Mouse (Mus musculus) limb, embryonic 11.5 days (tissue): ENCODE measurements around the gene Asap2. TPM values are rescaled to one million over a fixed set of nuclear protein-coding genes. Genes with fewer than 3 reads are reported as not detected.
"Not testable (repeated sequence)": the region's sequence is repeated elsewhere in the genome, so short reads cannot be mapped to it uniquely, and the experiment has no call there.

Source experiments
- ATAC-seq: fragments of 200-750 bp; cut with Nextera tagmentation; 2 replicates; pipeline ENCODE4 v1.8.0; 2017; ENCODE audit warnings: low read depth; ENCODE audit not compliant: insufficient number of reproducible peaks, low FRiP score, low TSS enrichment
- DNase-seq: peaks from one replicate; pipeline ENCODE4 v3.0.0-alpha.2; 2015; ENCODE audit warnings: low spot score
- H3K27ac ChIP-seq: fragments of 300-500 bp; sonication (generic); replicated peaks from 2 replicates; pipeline ENCODE4 v1.5.1; 2014; ENCODE audit warnings: low read depth, mild to moderate bottlenecking, low read length
- H3K27me3 ChIP-seq: fragments of 300-500 bp; sonication (generic); 2 replicates; pipeline ENCODE4 v1.6.1; 2014; ENCODE audit warnings: mild to moderate bottlenecking, low read length, mixed read lengths; ENCODE audit not compliant: control insufficient read depth, insufficient read depth
- H3K36me3 ChIP-seq: fragments of 300-500 bp; sonication (generic); 2 replicates; pipeline ENCODE4 v1.6.1; 2014; ENCODE audit warnings: mild to moderate bottlenecking, low read length, moderate library complexity, mixed read lengths; ENCODE audit not compliant: control insufficient read depth, insufficient read depth
- H3K4me1 ChIP-seq: fragments of 300-500 bp; sonication (generic); 2 replicates; pipeline ENCODE4 v1.6.1; 2014; ENCODE audit warnings: low read length, mixed read lengths; ENCODE audit not compliant: control insufficient read depth, insufficient read depth
- H3K4me2 ChIP-seq: fragments of 300-500 bp; sonication (generic); 2 replicates; pipeline ENCODE4 v1.6.1; 2014; ENCODE audit warnings: low read depth, mild to moderate bottlenecking, moderate library complexity; ENCODE audit not compliant: severe bottlenecking
- H3K4me3 ChIP-seq: fragments of 300-500 bp; sonication (generic); 2 replicates; pipeline ENCODE4 v1.5.1; 2014; ENCODE audit warnings: low read depth, low read length
- H3K9ac ChIP-seq: fragments of 300-500 bp; sonication (generic); 2 replicates; pipeline ENCODE4 v1.6.1; 2014; ENCODE audit warnings: mild to moderate bottlenecking, low read length
- H3K9me3 ChIP-seq: fragments of 300-500 bp; sonication (generic); 2 replicates; pipeline ENCODE4 v1.6.1; 2016; ENCODE audit warnings: low read length; ENCODE audit not compliant: control insufficient read depth
- WGBS: fragments of 180-500 bp; shearing (Covaris S2); extraction: QIAGEN DNeasy Blood & Tissue Kit; methylation state at CpG from one replicate; pipeline ENCODE4 v1.1.7; 2014; 5-methylcytosine and 5-hydroxymethylcytosine counted together
- polyA plus RNA-seq: library from polyadenylated mRNA; unstranded; fragments of >200 nt; fragmentation: Nextera tagmentation; extraction: Ambion mirVana; gene quantifications from 2 replicates; pipeline ENCODE4 v1.2.1, GENCODE M21; 2014

The Asap2 gene
- polyA plus RNA-seq, 1 experiment from 2014 or later: 19.0 TPM

GRCm38 (mm10) chr12:21097806-21098325 is 107.6 kb downstream of the Asap2 start:
- not testable (repeated sequence) for H3K27me3 ChIP-seq, H3K4me1 ChIP-seq, H3K4me2 ChIP-seq, H3K36me3 ChIP-seq, ATAC-seq, H3K27ac ChIP-seq, H3K9ac ChIP-seq, H3K4me3 ChIP-seq, H3K9me3 ChIP-seq, DNase-seq
- WGBS: 53% methylated on average over 3 of the region's 3 CpGs

- H3K27ac ChIP-seq, H3K4me1 ChIP-seq, H3K36me3 ChIP-seq, DNase-seq, H3K27me3 ChIP-seq, H3K9me3 ChIP-seq: not testable (repeated sequence)
- peak; percentile 65 for ATAC-seq
- H3K9ac ChIP-seq: peak overlapping the region; percentile 93
- peak overlapping the region; percentile 75 for H3K4me3 ChIP-seq
- WGBS: 3% methylated on average over 8 of the region's 8 CpGs
- H3K4me2 ChIP-seq: peak overlapping the region; percentile 54
These were observed 120.8 kb downstream of the Asap2 start for GRCm38 (mm10) chr12:21111116-21111475.

DNA sequence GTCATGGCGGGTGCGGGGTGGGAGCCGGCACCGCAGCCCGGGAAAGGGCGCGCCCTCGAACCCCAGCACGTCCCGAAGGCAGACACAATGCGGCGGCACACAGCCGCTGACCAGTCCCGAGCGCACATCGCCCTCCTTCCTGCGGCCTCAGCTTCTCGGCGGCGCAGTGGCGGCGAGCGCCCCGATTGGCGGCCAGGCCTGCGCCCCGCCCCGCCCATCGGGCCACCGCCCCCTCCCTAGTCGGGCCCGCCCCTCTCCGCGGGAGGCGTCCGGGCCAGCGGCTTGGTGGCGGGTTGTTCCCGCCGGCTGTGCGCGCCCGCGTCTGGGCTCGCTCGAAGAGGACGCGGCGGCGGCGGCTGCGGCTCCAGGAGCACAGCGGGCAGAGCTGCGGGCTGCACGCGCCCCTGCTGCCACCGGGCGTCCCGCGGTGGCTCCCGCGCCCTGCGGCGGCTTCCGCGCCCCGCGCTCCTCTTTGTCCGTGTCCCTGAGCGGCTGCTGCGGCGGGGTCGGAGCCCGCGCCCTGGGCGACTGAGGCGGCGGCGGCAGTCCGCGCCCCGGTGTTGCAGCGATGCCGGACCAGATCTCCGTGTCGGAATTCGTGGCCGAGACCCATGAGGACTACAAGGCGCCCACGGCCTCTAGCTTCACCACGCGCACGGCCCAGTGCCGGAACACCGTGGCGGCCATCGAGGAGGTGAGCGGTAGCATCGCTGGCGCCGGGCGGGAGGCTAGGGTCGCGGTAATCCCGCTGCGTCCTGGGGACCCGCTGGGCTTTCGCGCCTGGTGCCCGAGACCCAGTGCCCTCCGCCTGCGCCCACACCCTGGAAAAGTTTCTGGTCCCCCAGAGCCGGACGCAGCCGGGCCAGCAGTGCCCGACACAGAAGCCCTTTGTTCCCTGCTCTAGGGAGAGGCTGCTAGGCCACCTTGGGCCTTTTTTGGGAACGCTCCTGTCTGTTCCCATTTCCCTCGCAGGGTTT is 121.5 kb downstream of the Asap2 start:
- H3K4me3 ChIP-seq: peak overlapping the region; percentile 75
- under 1% methylated on average over 106 of the region's 118 CpGs for WGBS

DNA sequence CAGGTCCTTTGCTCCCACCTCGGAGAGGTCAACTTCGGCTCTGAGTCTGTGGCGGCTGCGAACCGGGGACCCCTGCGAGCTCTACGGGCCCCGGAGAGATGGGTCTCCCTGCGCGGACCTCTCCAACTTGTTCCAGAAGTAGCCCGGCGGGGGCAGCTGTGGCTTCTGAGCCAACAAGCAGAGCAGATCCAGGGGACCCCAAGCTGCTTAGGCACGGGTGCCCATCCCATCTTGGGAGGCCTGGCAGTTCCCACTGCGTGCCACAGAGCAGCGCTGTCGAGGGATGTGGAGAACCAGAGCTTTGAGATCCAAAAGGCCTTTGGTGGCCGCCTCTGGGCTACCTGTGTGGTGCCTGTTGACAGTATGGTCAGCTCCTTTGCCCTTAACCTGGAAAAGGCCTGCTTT is 122.2 kb downstream of the Asap2 start:
- Histone ChIP-seq H3K4me1 (no peaks in the 10 kb centered on the region), H3K27ac (peak overlapping the region; percentile 70; the same call in 1 of the 2 replicates), H3K36me3 (no peaks in the 10 kb centered on the region), H3K27me3 (no peaks in the 10 kb centered on the region), H3K4me2 (peak overlapping the region; percentile 54), H3K4me3 (peak overlapping the region; percentile 75), H3K9me3 (no peaks in the 10 kb centered on the region), H3K9ac (peak overlapping the region; percentile 93)
- DNase-seq: peak; percentile 81
- 0% methylated on average over 17 of the region's 17 CpGs for WGBS
- ATAC-seq: no peak

More for the DNA sequence above, 121.5 kb downstream of the Asap2 start:
- Histone ChIP-seq H3K27me3 (no peaks in the 10 kb centered on the region), H3K9me3 (no peaks in the 10 kb centered on the region), H3K27ac (peak overlapping the region; percentile 70), H3K4me1 (no peaks in the 10 kb centered on the region), H3K36me3 (no peaks in the 10 kb centered on the region), H3K9ac (peak overlapping the region; percentile 93), H3K4me2 (peak overlapping the region; percentile 54)
- ATAC-seq: peak; percentile 100
- peak; percentile 90 for DNase-seq

- Histone ChIP-seq H3K36me3 (no peaks in the 10 kb centered on the region), H3K4me1 (no peaks in the 10 kb centered on the region), H3K4me2 (no peak overlapping the region), H3K9ac (no peak overlapping the region), H3K4me3 (no peak overlapping the region), H3K27me3 (no peaks in the 10 kb centered on the region), H3K9me3 (no peaks in the 10 kb centered on the region), H3K27ac (no peak overlapping the region)
- WGBS: 70% methylated on average over 3 of the region's 3 CpGs
- no peak for DNase-seq
- ATAC-seq: no peak
These were observed 129.2 kb downstream of the Asap2 start for GRCm38 (mm10) chr12:21119446-21119845.

DNA sequence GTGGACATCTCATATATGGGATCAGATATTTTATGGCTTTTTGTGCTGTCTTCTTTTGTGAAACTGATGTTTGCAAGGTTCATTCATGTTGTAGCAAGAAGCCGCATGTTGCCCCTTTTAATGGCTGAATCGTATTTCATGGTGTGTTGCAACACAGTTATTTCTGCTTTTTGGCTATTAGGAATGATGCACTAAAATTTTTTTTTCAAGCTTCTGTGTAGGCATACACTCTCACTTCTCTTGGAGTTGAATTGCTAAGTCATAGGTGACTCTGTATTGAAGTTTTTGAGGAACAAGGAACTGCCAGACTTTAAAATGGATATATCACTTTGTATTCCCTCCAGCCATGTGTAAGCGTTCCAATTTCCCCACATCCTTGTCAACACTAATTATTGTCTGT is 132.6 kb downstream of the Asap2 start:
- H3K4me2 ChIP-seq: no peak overlapping the region
- ATAC-seq (no peak), DNase-seq (no peak)
- H3K9me3 ChIP-seq: no peaks in the 10 kb centered on the region
- H3K36me3 ChIP-seq: no peaks in the 10 kb centered on the region
- 84% methylated on average over 3 of the region's 3 CpGs for WGBS
- no peak overlapping the region for H3K4me3 ChIP-seq
- H3K27me3 ChIP-seq: no peaks in the 10 kb centered on the region
- H3K4me1 ChIP-seq: peaks cover 13% of the 10 kb centered on the region
- no peak overlapping the region for H3K9ac ChIP-seq
- no peak overlapping the region for H3K27ac ChIP-seq

DNA sequence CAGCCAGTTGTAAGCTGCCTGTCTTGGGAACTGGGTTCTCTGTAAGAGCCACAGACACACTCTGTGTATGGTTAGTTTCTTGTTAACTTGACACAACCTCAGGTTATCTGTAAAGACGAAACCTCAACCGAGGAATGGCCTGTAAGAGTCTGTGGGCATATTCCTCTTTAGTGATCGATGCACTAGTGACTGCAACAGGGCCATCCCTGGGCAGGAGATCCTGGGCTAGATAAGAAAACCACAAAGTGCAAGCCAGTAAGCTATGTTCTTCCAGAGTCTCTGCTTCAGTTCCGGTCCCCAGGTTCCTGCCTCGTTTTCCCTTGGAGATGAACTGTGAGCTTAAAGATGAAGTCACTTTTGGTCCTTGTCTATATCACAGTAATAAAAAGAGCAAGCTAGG is 133.4 kb downstream of the Asap2 start:
- Histone ChIP-seq H3K4me2 (no peak overlapping the region), H3K27ac (no peak overlapping the region), H3K4me1 (peaks cover 13% of the 10 kb centered on the region), H3K4me3 (no peak overlapping the region), H3K9ac (no peak overlapping the region), H3K36me3 (no peaks in the 10 kb centered on the region), H3K9me3 (no peaks in the 10 kb centered on the region), H3K27me3 (no peaks in the 10 kb centered on the region)
- ATAC-seq (no peak), DNase-seq (no peak)
- 86% methylated on average over 5 of the region's 5 CpGs for WGBS

DNA sequence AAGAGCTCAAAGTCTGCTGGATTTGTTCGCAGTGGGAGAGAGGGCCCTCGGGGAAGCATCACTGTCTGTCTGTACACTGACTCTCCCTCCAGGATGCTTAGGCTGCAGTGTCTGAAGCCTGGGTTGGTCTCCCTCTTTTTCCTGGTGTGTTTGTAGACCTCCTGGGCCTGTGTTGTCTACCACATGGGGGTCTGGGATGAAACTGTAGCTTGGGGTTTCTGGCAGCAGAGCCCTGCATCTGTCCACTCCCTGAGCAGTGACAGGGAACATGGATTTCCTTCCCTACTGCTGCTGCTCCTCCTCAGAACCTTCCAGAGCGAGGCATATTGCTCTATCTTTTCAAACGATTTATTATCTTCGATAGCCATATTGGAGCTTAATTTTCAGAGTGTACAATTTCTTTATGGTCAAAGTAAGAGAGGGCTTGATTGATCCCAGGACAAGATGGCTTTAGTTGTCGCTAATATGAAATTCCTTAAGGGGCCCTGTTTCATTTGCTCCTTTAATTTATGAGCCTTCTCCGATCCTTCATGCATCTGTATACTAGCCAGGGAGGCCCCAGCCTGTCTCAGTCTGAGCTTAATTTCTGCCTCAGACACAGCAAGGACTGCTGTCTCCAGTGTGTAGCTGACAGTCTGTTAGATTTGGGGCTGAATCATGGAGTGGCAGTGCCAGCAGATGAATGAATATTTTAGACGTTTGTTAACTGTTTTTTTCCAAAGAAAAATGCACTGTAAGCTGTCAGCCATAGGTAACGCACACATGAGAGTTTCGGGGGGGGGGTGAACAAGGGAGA is 135.6 kb downstream of the Asap2 start:
- Histone ChIP-seq H3K36me3 (no peaks in the 10 kb centered on the region), H3K4me2 (no peak overlapping the region), H3K9ac (no peak overlapping the region), H3K9me3 (no peaks in the 10 kb centered on the region), H3K27me3 (no peaks in the 10 kb centered on the region), H3K4me3 (no peak overlapping the region), H3K4me1 (peaks cover 13% of the 10 kb centered on the region), H3K27ac (no peak overlapping the region)
- 64% methylated on average over 10 of the region's 10 CpGs for WGBS
- DNase-seq (no peak), ATAC-seq (no peak)
